Mouse (Mus musculus) lung, adult 2 months (tissue): ENCODE results near the gene Polg. TPM values are rescaled to one million over a fixed set of nuclear protein-coding genes. Genes with fewer than 3 reads are reported as not detected.

Experiments used
- DNase-seq: peaks from one replicate; pipeline ENCODE4 v3.0.0; 2022
- H3K4me1 ChIP-seq: fragments of 200-500 bp; 2 replicates; pipeline ENCODE4 v1.6.1; 2011; ENCODE audit warnings: low read length; ENCODE audit not compliant: control insufficient read depth, insufficient read depth
- H3K4me3 ChIP-seq: fragments of 200-500 bp; replicated peaks from 2 replicates; pipeline ENCODE3; 2011; ENCODE audit warnings: low read depth, mild to moderate bottlenecking, control low read depth, low read length; ENCODE audit errors: extremely low read depth
- CTCF ChIP-seq: fragments of 200-500 bp; IDR thresholded peaks from 2 replicates; pipeline ENCODE4 v1.5.1; 2011; ENCODE audit warnings: mild to moderate bottlenecking, low read length, control low read depth; ENCODE audit not compliant: insufficient read depth
- POLR2A ChIP-seq: fragments of 200-500 bp; IDR thresholded peaks from 2 replicates; pipeline ENCODE4 v1.6.1; 2011; ENCODE audit warnings: low read depth, mild to moderate bottlenecking, control low read depth, low read length, borderline replicate concordance; ENCODE audit errors: extremely low read depth
- WGBS: fragments of 180-500 bp; shearing (Covaris S2); methylation state at CpG from one replicate; pipeline ENCODE4 v1.1.7; 2018; 5-methylcytosine and 5-hydroxymethylcytosine counted together
- polyA plus RNA-seq: library from polyadenylated mRNA; depleted of rRNA; stranded (reverse); fragments of >200 nt; gene quantifications from 2 replicates; pipeline ENCODE4 v1.2.3, GENCODE M21; 2012

The Polg gene
- polyA plus RNA-seq, 1 experiment: 61.4 TPM

GRCm38 (mm10) chr7:79509235-79509607, 43.1 kb upstream of the Polg start:
- Histone ChIP-seq H3K4me1 (no peaks in the 10 kb centered on the region; the same call in 1 of the 2 replicates), H3K4me3 (no peak overlapping the region)
- DNase-seq: no peak
- 11% methylated on average over 6 of the region's 6 CpGs for WGBS
- TF ChIP-seq CTCF (no peak), POLR2A (no peak)

GRCm38 (mm10) chr7:79508280-79509234, 42.4 kb upstream of the Polg start:
- WGBS: 4% methylated on average over 79 of the region's 79 CpGs
- TF ChIP-seq CTCF (no peak), POLR2A (no peak)
- Histone ChIP-seq H3K4me3 (no peak overlapping the region), H3K4me1 (no peaks in the 10 kb centered on the region; the same call in 1 of the 2 replicates)
- no peak for DNase-seq

- WGBS: 17% methylated on average over 1 of the region's 1 CpGs
- no peak for DNase-seq
- Histone ChIP-seq H3K4me1 (no peaks in the 10 kb centered on the region; the same call in 1 of the 2 replicates), H3K4me3 (no peak overlapping the region)
- no peak for TF ChIP-seq CTCF
- TF ChIP-seq POLR2A: no peak
Observed at GRCm38 (mm10) chr7:79507756-79508155, 41.6 kb upstream of the Polg start.

GRCm38 (mm10) chr7:79507101-79507705, 41.0 kb upstream of the Polg start:
- no peak overlapping the region for H3K4me3 ChIP-seq
- DNase-seq: no peak
- H3K4me1 ChIP-seq: no peaks in the 10 kb centered on the region; the same call in 1 of the 2 replicates
- TF ChIP-seq POLR2A: no peak
- no peak for TF ChIP-seq CTCF
- 3% methylated on average over 11 of the region's 11 CpGs for WGBS

- WGBS: 9% methylated on average over 6 of the region's 6 CpGs
- no peak for TF ChIP-seq CTCF
- TF ChIP-seq POLR2A: no peak
- no peak for DNase-seq
- no peaks in the 10 kb centered on the region; the same call in 1 of the 2 replicates for H3K4me1 ChIP-seq
- H3K4me3 ChIP-seq: no peak overlapping the region
Observed at GRCm38 (mm10) chr7:79506531-79507090, 40.4 kb upstream of the Polg start.

GRCm38 (mm10) chr7:79505876-79506530, 39.8 kb upstream of the Polg start:
- TF ChIP-seq POLR2A (no peak), CTCF (no peak)
- Histone ChIP-seq H3K4me1 (no peaks in the 10 kb centered on the region; the same call in 1 of the 2 replicates), H3K4me3 (no peak overlapping the region)
- WGBS: 2% methylated on average over 28 of the region's 28 CpGs
- DNase-seq: no peak

- DNase-seq: no peak
- H3K4me3 ChIP-seq: no peak overlapping the region
- 2% methylated on average over 22 of the region's 22 CpGs for WGBS
- TF ChIP-seq POLR2A (no peak), CTCF (no peak)
- no peaks in the 10 kb centered on the region; the same call in 1 of the 2 replicates for H3K4me1 ChIP-seq
Observed at GRCm38 (mm10) chr7:79505376-79505775, 39.2 kb upstream of the Polg start.

- TF ChIP-seq CTCF (no peak), POLR2A (no peak)
- 1% methylated on average over 42 of the region's 42 CpGs for WGBS
- Histone ChIP-seq H3K4me1 (no peaks in the 10 kb centered on the region; the same call in 1 of the 2 replicates), H3K4me3 (no peak overlapping the region)
- no peak for DNase-seq
Observed at GRCm38 (mm10) chr7:79504723-79505122, 38.6 kb upstream of the Polg start.
